10 mouse cellular contexts compared by ENCODE assay signal in the genomic region with DNA sequence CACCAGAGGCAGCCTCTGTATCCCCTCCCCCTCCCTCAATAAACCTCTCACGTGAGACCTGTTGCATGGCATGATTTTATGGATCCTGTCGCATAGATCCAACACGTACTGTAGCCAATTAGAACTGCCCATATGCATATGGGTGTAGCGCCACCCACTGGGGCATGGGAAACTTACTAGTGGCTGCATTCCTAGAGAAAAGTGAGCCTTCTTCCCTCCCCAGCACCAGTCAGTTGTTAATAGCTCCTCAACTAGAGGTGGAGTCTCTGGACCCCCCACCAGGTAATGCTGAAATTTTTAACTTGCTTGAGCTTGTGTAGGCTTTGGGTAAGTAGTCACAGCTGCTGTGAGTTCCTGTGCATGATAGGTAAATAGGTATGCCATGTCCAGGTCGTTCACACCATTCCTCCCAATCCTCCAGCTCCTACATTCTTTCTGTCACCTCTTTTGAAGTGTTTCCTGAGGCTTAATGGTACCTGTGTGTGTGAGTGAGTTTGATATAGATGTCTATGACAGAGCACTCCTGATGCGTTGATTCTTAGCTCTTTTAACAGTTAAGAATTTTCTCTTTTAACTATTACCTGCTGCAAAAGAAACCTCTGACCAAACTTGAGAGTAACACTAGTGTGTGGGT.
DNase-seq lines count a peak whose midpoint lies in the region; ATAC-seq and TF ChIP-seq lines count a peak whose summit lies in the region.
"Had no signal": no experiment of that assay in that cellular context is flagged by ENCODE, and none has a peak within 500 bp of the region (broad histone marks: within the 10 kb centered on the region; RNA-seq: fewer than 3 reads in every experiment).

No protein-coding gene starts in this region.

- TF ChIP-seq CTCF in gastrocnemius, adult 2 months (IDR thresholded peaks at IDR 0.05), result peak; percentile 28; the same call in 1 of the 2 replicates
- peak; percentile 54 for TF ChIP-seq CTCF in cortical plate, adult 2 months (IDR thresholded peaks at IDR 0.05; ENCODE audit: extremely low read depth, insufficient read depth, low read length)

- no peak overlapping the region for H3K4me2 ChIP-seq in midbrain, embryonic 11.5 days
- H3K4me2 ChIP-seq in midbrain, embryonic 15.5 days, result no peak overlapping the region
- no peak overlapping the region for H3K4me2 ChIP-seq in limb, embryonic 15.5 days
- H3K4me2 ChIP-seq: liver, embryonic 15.5 days had no signal

- H3K36me3 ChIP-seq in midbrain, embryonic 11.5 days (ENCODE audit: control insufficient read depth, insufficient read depth, low read length), result no peaks in the 10 kb centered on the region
- no peaks in the 10 kb centered on the region for H3K36me3 ChIP-seq in midbrain, embryonic 15.5 days (replicated peaks)
- no peaks in the 10 kb centered on the region for H3K36me3 ChIP-seq in limb, embryonic 15.5 days
- H3K36me3 ChIP-seq: G1E; liver, embryonic 15.5 days had no signal

- no peak for TF ChIP-seq POLR2A in cortical plate, adult 2 months (IDR thresholded peaks at IDR 0.05; ENCODE audit: extremely low read depth, insufficient read depth, low read length)

- ATAC-seq in midbrain, embryonic 11.5 days (ENCODE audit: low FRiP score), result 0 out of 2 replicates have a peak, but pooled peaks have one; percentile 27
- ATAC-seq in midbrain, embryonic 15.5 days (replicated peaks), result no peak
- 0 out of 2 replicates have a peak, but pooled peaks have one; percentile 19 for ATAC-seq in limb, embryonic 15.5 days (ENCODE audit: insufficient number of reproducible peaks, low FRiP score, low TSS enrichment, low read depth)
- ATAC-seq in megakaryocyte-erythroid progenitor cell, adult 5-6 weeks (replicated peaks; ENCODE audit: low FRiP score, low TSS enrichment, poor library complexity, severe bottlenecking), result no peak

- no peak overlapping the region for H3K4me3 ChIP-seq in gastrocnemius, adult 2 months
- no peak overlapping the region for H3K4me3 ChIP-seq in midbrain, embryonic 11.5 days (ENCODE audit: low read depth, low read length)
- no peak overlapping the region for H3K4me3 ChIP-seq in midbrain, embryonic 15.5 days
- H3K4me3 ChIP-seq in cortical plate, adult 2 months (ENCODE audit: insufficient read depth, low read length), result no peak overlapping the region
- H3K4me3 ChIP-seq in limb, embryonic 15.5 days, result no peak overlapping the region
- H3K4me3 ChIP-seq: liver, embryonic 15.5 days had no signal

- no peak overlapping the region for H3K27ac ChIP-seq in gastrocnemius, adult 2 months
- H3K27ac ChIP-seq in midbrain, embryonic 11.5 days (ENCODE audit: low read depth, low read length), result no peak overlapping the region
- no peak overlapping the region for H3K27ac ChIP-seq in midbrain, embryonic 15.5 days
- H3K27ac ChIP-seq in cortical plate, adult 2 months (ENCODE audit: insufficient read depth, low read length), result no peak overlapping the region
- no peak overlapping the region for H3K27ac ChIP-seq in limb, embryonic 15.5 days
- H3K27ac ChIP-seq: liver, embryonic 15.5 days had no signal

- no peak overlapping the region for H3K9ac ChIP-seq in midbrain, embryonic 11.5 days (ENCODE audit: low read length)
- H3K9ac ChIP-seq in midbrain, embryonic 15.5 days, result no peak overlapping the region
- no peak overlapping the region for H3K9ac ChIP-seq in limb, embryonic 15.5 days
- H3K9ac ChIP-seq: liver, embryonic 15.5 days had no signal

- intact Hi-C loops in gastrocnemius, adult 2 months (cut with DNase I), result no loop called here
- intact Hi-C loops in gastrocnemius, postnatal 14 days (cut with DNase I; ENCODE audit: low total_unique reads), result no loop called here

- 30% methylated on average over 6 of the region's 6 CpGs for WGBS in midbrain, embryonic 11.5 days
- WGBS in midbrain, embryonic 15.5 days, result 32% methylated on average over 6 of the region's 6 CpGs
- 7% methylated on average over 6 of the region's 6 CpGs for WGBS in limb, embryonic 15.5 days

- H3K9me3 ChIP-seq in midbrain, embryonic 11.5 days (ENCODE audit: control insufficient read depth, low read length), result no peaks in the 10 kb centered on the region
- H3K9me3 ChIP-seq in midbrain, embryonic 15.5 days, result no peaks in the 10 kb centered on the region
- H3K9me3 ChIP-seq in limb, embryonic 15.5 days, result no peaks in the 10 kb centered on the region
- H3K9me3 ChIP-seq: G1E; liver, embryonic 15.5 days had no signal

- no peak for DNase-seq in gastrocnemius, adult 2 months
- DNase-seq in gastrocnemius, postnatal 14 days, result no peak
- DNase-seq in midbrain, embryonic 11.5 days (ENCODE audit: low spot score, missing footprints), result no peak
- no peak for DNase-seq in frontal cortex, postnatal 10 days (ENCODE audit: low spot score in 2 of 2)

- no peaks in the 10 kb centered on the region for H3K27me3 ChIP-seq in midbrain, embryonic 11.5 days (ENCODE audit: control insufficient read depth, insufficient read depth, low read length)
- no peaks in the 10 kb centered on the region for H3K27me3 ChIP-seq in midbrain, embryonic 15.5 days (replicated peaks)
- no peaks in the 10 kb centered on the region for H3K27me3 ChIP-seq in limb, embryonic 15.5 days
- H3K27me3 ChIP-seq: liver, embryonic 15.5 days had no signal

- no peaks in the 10 kb centered on the region for H3K4me1 ChIP-seq in midbrain, embryonic 11.5 days (ENCODE audit: control insufficient read depth, insufficient read depth, low read length)
- H3K4me1 ChIP-seq in midbrain, embryonic 15.5 days, result no peaks in the 10 kb centered on the region
- no peaks in the 10 kb centered on the region for H3K4me1 ChIP-seq in cortical plate, adult 2 months (ENCODE audit: control insufficient read depth, insufficient read depth, low read length)
- H3K4me1 ChIP-seq in limb, embryonic 15.5 days, result peaks cover 4% of the 10 kb centered on the region; the same call in 1 of the 2 replicates
- H3K4me1 ChIP-seq: liver, embryonic 15.5 days had no signal

Comparison
In these comparisons a context has a peak if more than half of its experiments do, and no peak if none do; other contexts are left out.
1. ATAC-seq: peak in midbrain, embryonic 11.5 days (single experiment) and limb, embryonic 15.5 days (single experiment); none in midbrain, embryonic 15.5 days (single experiment) and megakaryocyte-erythroid progenitor cell, adult 5-6 weeks (single experiment).